Mouse (Mus musculus) forebrain, embryonic 10.5 days (tissue): ENCODE measurements around the gene Med29. TPM values are rescaled to one million over a fixed set of nuclear protein-coding genes. Genes with fewer than 3 reads are reported as not detected.
"Not testable (repeated sequence)": the region's sequence is repeated elsewhere in the genome, so short reads cannot be mapped to it uniquely, and the experiment has no call there.

ENCODE experiments used
- DNase-seq: peaks from one replicate; pipeline ENCODE4 v3.0.0-alpha.2; 2017; ENCODE audit warnings: low spot score; ENCODE audit errors: extremely low spot score
- H3K27ac ChIP-seq: fragments of 300-500 bp; sonication (generic); 2 replicates; pipeline ENCODE4 v1.5.1; 2016; ENCODE audit warnings: mild to moderate bottlenecking
- H3K27me3 ChIP-seq: fragments of 300-500 bp; sonication (generic); 2 replicates; pipeline ENCODE4 v1.6.1; 2016; ENCODE audit warnings: mild to moderate bottlenecking; ENCODE audit not compliant: poor library complexity, severe bottlenecking
- H3K36me3 ChIP-seq: fragments of 300-500 bp; sonication (generic); replicated peaks from 2 replicates; pipeline ENCODE4 v1.6.1; 2016; ENCODE audit warnings: mild to moderate bottlenecking, moderate library complexity
- H3K4me1 ChIP-seq: fragments of 300-500 bp; sonication (generic); 2 replicates; pipeline ENCODE4 v1.6.1; 2016
- H3K4me3 ChIP-seq: fragments of 300-500 bp; sonication (generic); 2 replicates; pipeline ENCODE4 v1.5.1; 2016; ENCODE audit warnings: mild to moderate bottlenecking, moderate library complexity
- H3K9me3 ChIP-seq: fragments of 300-500 bp; sonication (generic); 2 replicates; pipeline ENCODE4 v1.6.1; 2016; ENCODE audit warnings: mild to moderate bottlenecking, moderate library complexity
- WGBS: fragments of 180-500 bp; shearing (Covaris S2); methylation state at CpG from one replicate; pipeline ENCODE4 v1.1.7; 2016; 5-methylcytosine and 5-hydroxymethylcytosine counted together
- polyA plus RNA-seq: library from polyadenylated mRNA; unstranded; fragments of >200 nt; fragmentation: Nextera tagmentation; extraction: Ambion mirVana; gene quantifications from 2 replicates; pipeline ENCODE4 v1.2.1, GENCODE M21; 2016

Med29 gene
- polyA plus RNA-seq, 1 experiment from 2014 or later: 60.6 TPM

GRCm38 (mm10) chr7:28386877-28387276, 5.6 kb downstream of the Med29 start:
- DNase-seq, H3K4me3 ChIP-seq, H3K27ac ChIP-seq, H3K9me3 ChIP-seq, H3K27me3 ChIP-seq: not testable (repeated sequence)
- peaks cover 60% of the 10 kb centered on the region for H3K36me3 ChIP-seq
- peaks cover 34% of the 10 kb centered on the region for H3K4me1 ChIP-seq
- 85% methylated on average over 6 of the region's 6 CpGs for WGBS

- peaks cover 34% of the 10 kb centered on the region for H3K4me1 ChIP-seq
- WGBS: 38% methylated on average over 4 of the region's 4 CpGs
- H3K27ac ChIP-seq: peak overlapping the region; percentile 48; the same call in 1 of the 2 replicates
- no peaks in the 10 kb centered on the region for H3K9me3 ChIP-seq
- peak; percentile 84 for DNase-seq
- H3K27me3 ChIP-seq: no peaks in the 10 kb centered on the region
- peak overlapping the region; percentile 12; the same call in 1 of the 2 replicates for H3K4me3 ChIP-seq
- peaks cover 60% of the 10 kb centered on the region for H3K36me3 ChIP-seq
Observed at GRCm38 (mm10) chr7:28386462-28386861, 6.0 kb downstream of the Med29 start.

- no peak for DNase-seq
- peak overlapping the region; percentile 48; the same call in 1 of the 2 replicates for H3K27ac ChIP-seq
- no peaks in the 10 kb centered on the region for H3K9me3 ChIP-seq
- WGBS: 90% methylated on average over 7 of the region's 7 CpGs
- peaks cover 60% of the 10 kb centered on the region for H3K36me3 ChIP-seq
- H3K4me3 ChIP-seq: peak overlapping the region; percentile 12; the same call in 1 of the 2 replicates
- H3K4me1 ChIP-seq: peaks cover 34% of the 10 kb centered on the region
- H3K27me3 ChIP-seq: no peaks in the 10 kb centered on the region
Observed at GRCm38 (mm10) chr7:28386007-28386406, 6.5 kb downstream of the Med29 start.

GRCm38 (mm10) chr7:28385196-28385595, 7.3 kb downstream of the Med29 start:
- no peaks in the 10 kb centered on the region for H3K27me3 ChIP-seq
- H3K9me3 ChIP-seq: no peaks in the 10 kb centered on the region
- peaks cover 39% of the 10 kb centered on the region for H3K4me1 ChIP-seq
- WGBS: 90% methylated on average over 9 of the region's 9 CpGs
- H3K4me3 ChIP-seq: no peak overlapping the region
- peaks cover 52% of the 10 kb centered on the region for H3K36me3 ChIP-seq
- H3K27ac ChIP-seq: no peak overlapping the region
- DNase-seq: no peak

GRCm38 (mm10) chr7:28384162-28384561, 8.3 kb downstream of the Med29 start:
- Histone ChIP-seq H3K9me3 (no peaks in the 10 kb centered on the region), H3K27me3 (no peaks in the 10 kb centered on the region), H3K36me3 (peaks cover 42% of the 10 kb centered on the region), H3K4me3 (no peak overlapping the region), H3K27ac (no peak overlapping the region), H3K4me1 (peaks cover 49% of the 10 kb centered on the region)
- WGBS: 83% methylated on average over 6 of the region's 6 CpGs
- DNase-seq: no peak

- Histone ChIP-seq H3K4me3 (no peak overlapping the region), H3K27ac (peak overlapping the region; percentile 89; the same call in 1 of the 2 replicates), H3K9me3 (no peaks in the 10 kb centered on the region), H3K4me1 (peaks cover 55% of the 10 kb centered on the region), H3K36me3 (peaks cover 36% of the 10 kb centered on the region), H3K27me3 (no peaks in the 10 kb centered on the region)
- DNase-seq: no peak
- 87% methylated on average over 4 of the region's 4 CpGs for WGBS
Observed at GRCm38 (mm10) chr7:28383606-28384005, 8.9 kb downstream of the Med29 start.

GRCm38 (mm10) chr7:28382981-28383396, 9.5 kb downstream of the Med29 start:
- no peak for DNase-seq
- Histone ChIP-seq H3K9me3 (no peaks in the 10 kb centered on the region), H3K4me1 (peaks cover 61% of the 10 kb centered on the region), H3K4me3 (no peak overlapping the region), H3K27me3 (peaks cover 5% of the 10 kb centered on the region), H3K36me3 (peaks cover 33% of the 10 kb centered on the region), H3K27ac (peak overlapping the region; percentile 89)
- 77% methylated on average over 11 of the region's 11 CpGs for WGBS

GRCm38 (mm10) chr7:28382347-28382951, 10.1 kb downstream of the Med29 start:
- H3K4me3 ChIP-seq: peak overlapping the region; percentile 45

GRCm38 (mm10) chr7:28381938-28382337, 10.6 kb downstream of the Med29 start:
- 6% methylated on average over 20 of the region's 20 CpGs for WGBS
- H3K27ac ChIP-seq: peak overlapping the region; percentile 89
- H3K4me3 ChIP-seq: peak overlapping the region; percentile 45
- H3K9me3 ChIP-seq: no peaks in the 10 kb centered on the region
- DNase-seq: peak; percentile 68
- peaks cover 72% of the 10 kb centered on the region for H3K4me1 ChIP-seq
- H3K27me3 ChIP-seq: peaks cover 14% of the 10 kb centered on the region
- peaks cover 29% of the 10 kb centered on the region for H3K36me3 ChIP-seq

More at GRCm38 (mm10) chr7:28382347-28382951, 10.1 kb downstream of the Med29 start:
- Histone ChIP-seq H3K36me3 (peaks cover 33% of the 10 kb centered on the region), H3K27ac (peak overlapping the region; percentile 89), H3K9me3 (no peaks in the 10 kb centered on the region), H3K27me3 (peaks cover 11% of the 10 kb centered on the region), H3K4me1 (peaks cover 67% of the 10 kb centered on the region)
- DNase-seq: no peak
- 81% methylated on average over 9 of the region's 12 CpGs for WGBS

GRCm38 (mm10) chr7:28381017-28381790, 11.3 kb downstream of the Med29 start:
- peak overlapping the region; percentile 89 for H3K27ac ChIP-seq
- 4% methylated on average over 30 of the region's 30 CpGs for WGBS
- peak; percentile 42 for DNase-seq
- peaks cover 75% of the 10 kb centered on the region for H3K4me1 ChIP-seq
- no peaks in the 10 kb centered on the region for H3K9me3 ChIP-seq
- peak overlapping the region; percentile 45 for H3K4me3 ChIP-seq
- H3K36me3 ChIP-seq: peaks cover 24% of the 10 kb centered on the region
- H3K27me3 ChIP-seq: peaks cover 14% of the 10 kb centered on the region

- Histone ChIP-seq H3K4me1 (peaks cover 81% of the 10 kb centered on the region), H3K4me3 (peak within 1 kb of the TSS; percentile 69), H3K36me3 (peaks cover 16% of the 10 kb centered on the region), H3K9me3 (no peaks in the 10 kb centered on the region), H3K27ac (peak within 1 kb of the TSS; percentile 90), H3K27me3 (peaks cover 14% of the 10 kb centered on the region)
- no peak for DNase-seq
- 57% methylated on average over 17 of the region's 17 CpGs for WGBS
Observed at GRCm38 (mm10) chr7:28380237-28381016, 12.1 kb downstream of the Med29 start, which contains the start of gene Zfp36. TSS of gene Zfp36 (minus strand) at chr7:28380253.
